Mouse (Mus musculus): Measurements from ENCODE around the gene Slfn5. TPM values are rescaled to one million over a fixed set of nuclear protein-coding genes. Genes with fewer than 3 reads are reported as not detected.

The Slfn5 gene
- total and polyA plus RNA-seq, 3 experiments, result 0.07 to 0.17 (median 0.11) TPM

- in situ Hi-C loops (cut with MboI; ENCODE audit: low pct_ligation_motif_present, low pct_unique_long_range_greater_than_20kb, low sequenced_read_pairs), result no loop called here
- H3K36me3 ChIP-seq (replicated peaks in 1 of 2; ENCODE audit: control insufficient read depth in 1 of 2, insufficient read depth in 1 of 2, low read length in 1 of 2), result no peaks in the 10 kb centered on the region
- H3K4me3 ChIP-seq (replicated peaks in 1 of 3; ENCODE audit: low read depth in 2 of 3, low read length in 2 of 3, poor library complexity in 1 of 3), result no peak overlapping the region
- no peaks in the 10 kb centered on the region for H3K79me2 ChIP-seq (replicated peaks; ENCODE audit: control insufficient read depth, extremely low read depth, insufficient read depth, poor library complexity, severe bottlenecking)
- TF ChIP-seq ZKSCAN1 (IDR thresholded peaks at IDR 0.05; ENCODE audit: borderline replicate concordance, low read depth, low read length) (peak; percentile 63), JUN (IDR thresholded peaks at IDR 0.05; ENCODE audit: insufficient read depth, low read depth, low read length) (no peak), IRF4 (IDR thresholded peaks at IDR 0.05; ENCODE audit: low read depth, low read length) (peak; percentile 47; the same call in 1 of the 2 replicates), BHLHE40 (IDR thresholded peaks at IDR 0.05; ENCODE audit: low read depth, low read length) (no peak), PAX5 (IDR thresholded peaks at IDR 0.05; ENCODE audit: low read length) (no peak), MAZ (IDR thresholded peaks at IDR 0.05; ENCODE audit: low read depth, low read length) (no peak), ZC3H11A (IDR thresholded peaks at IDR 0.05; ENCODE audit: low read depth, low read length) (no peak), EP300 (IDR thresholded peaks at IDR 0.05; ENCODE audit: low read length) (0 out of 2 replicates have a peak, but pooled peaks have one; percentile 20), NRF1 (IDR thresholded peaks at IDR 0.05; ENCODE audit: low read depth, low read length) (no peak), JUND (conservative IDR thresholded peaks at IDR 0.05; ENCODE audit: low read depth, low read length) (no peak), CHD1 (IDR thresholded peaks at IDR 0.05; ENCODE audit: low read depth, low read length) (no peak), GABPA (IDR thresholded peaks at IDR 0.05; ENCODE audit: insufficient replicate concordance, low read depth, low read length) (no peak), HCFC1 (IDR thresholded peaks at IDR 0.05; ENCODE audit: low read depth, low read length) (no peak)
- H3K9ac ChIP-seq (ENCODE audit: insufficient read depth, low read depth), result no peak overlapping the region
- DNase-seq (ENCODE audit: extremely low read depth), result peak; percentile 59
- peak overlapping the region; percentile 25 for H3K4me2 ChIP-seq (ENCODE audit: insufficient read depth, low read depth, poor library complexity, severe bottlenecking)
- dilution Hi-C loops (cut with MboI; ENCODE audit: extremely low pct_ligation_motif_present, extremely low pct_unique_long_range_greater_than_20kb, low sequenced_read_pairs), result no loop called here
- H3K4me1 ChIP-seq (ENCODE audit: control insufficient read depth in 1 of 2, insufficient read depth in 2 of 2), result peaks cover 6 to 20% of the 10 kb centered on the region in 2 experiments
- H3K27ac ChIP-seq (ENCODE audit: insufficient read depth, low read depth), result no peak overlapping the region
- no peaks in the 10 kb centered on the region for H3K9me3 ChIP-seq (replicated peaks; ENCODE audit: low read length)
- no peaks in the 10 kb centered on the region for H3K27me3 ChIP-seq (replicated peaks)
Measured at GRCm38 (mm10) chr11:82952612-82953542, 1.7 kb downstream of the Slfn5 start.

GRCm38 (mm10) chr11:82954631-82955030 lies 3.5 kb downstream of the Slfn5 start:
- in situ Hi-C loops (cut with MboI; ENCODE audit: low pct_ligation_motif_present, low pct_unique_long_range_greater_than_20kb, low sequenced_read_pairs) (no loop called here), dilution Hi-C loops (cut with MboI; ENCODE audit: extremely low pct_ligation_motif_present, extremely low pct_unique_long_range_greater_than_20kb, low sequenced_read_pairs) (no loop called here)
- no peak overlapping the region for H3K27ac ChIP-seq (ENCODE audit: insufficient read depth, low read depth)
- H3K9ac ChIP-seq (ENCODE audit: insufficient read depth, low read depth), result no peak overlapping the region
- H3K9me3 ChIP-seq (replicated peaks; ENCODE audit: low read length), result no peaks in the 10 kb centered on the region
- H3K27me3 ChIP-seq (replicated peaks), result no peaks in the 10 kb centered on the region
- H3K79me2 ChIP-seq (replicated peaks; ENCODE audit: control insufficient read depth, extremely low read depth, insufficient read depth, poor library complexity, severe bottlenecking), result no peaks in the 10 kb centered on the region
- H3K4me1 ChIP-seq (ENCODE audit: control insufficient read depth in 1 of 2, insufficient read depth in 2 of 2), result peaks cover 6 to 23% of the 10 kb centered on the region in 2 experiments
- H3K4me2 ChIP-seq (ENCODE audit: insufficient read depth, low read depth, poor library complexity, severe bottlenecking), result no peak overlapping the region
- H3K36me3 ChIP-seq (replicated peaks in 1 of 2; ENCODE audit: control insufficient read depth in 1 of 2, insufficient read depth in 1 of 2, low read length in 1 of 2), result no peaks in the 10 kb centered on the region
- H3K4me3 ChIP-seq (replicated peaks in 1 of 3; ENCODE audit: low read depth in 2 of 3, low read length in 2 of 3, poor library complexity in 1 of 3), result no peak overlapping the region
- TF ChIP-seq USF2 (conservative IDR thresholded peaks at IDR 0.05; ENCODE audit: low read depth, low read length) (no peak), MAX (IDR thresholded peaks at IDR 0.05; ENCODE audit: low read length) (no peak), MEF2A (IDR thresholded peaks at IDR 0.05; ENCODE audit: borderline replicate concordance, low read depth, low read length) (no peak), TCF12 (IDR thresholded peaks at IDR 0.05; ENCODE audit: low read depth, low read length) (no peak), HCFC1 (IDR thresholded peaks at IDR 0.05; ENCODE audit: low read depth, low read length) (no peak)
- no peak for DNase-seq (ENCODE audit: extremely low read depth)
